Mouse (Mus musculus): ENCODE measurements at regions not wholly inside any gene's neighbourhood (a gene's known extent, or its start where the extent isn't known, plus 50 kb on each side); places are given as distances from the start of the nearest gene placed in this dataset.

GRCm38 (mm10) chr9:87649015-87649978, 81.8 kb downstream of the Tbx18 start:
- DNase-seq (ENCODE audit: low spot score in 2 of 2) = no peak

GRCm38 (mm10) chr9:87648317-87648716, 82.7 kb downstream of the Tbx18 start:
- DNase-seq (ENCODE audit: low spot score in 2 of 2) = no peak

- no peak for DNase-seq (ENCODE audit: low spot score in 2 of 2)
Observed at GRCm38 (mm10) chr9:87645032-87645431, 86.0 kb downstream of the Tbx18 start.

GRCm38 (mm10) chr9:87633863-87634630, 97.0 kb downstream of the Tbx18 start:
- DNase-seq (ENCODE audit: low spot score in 2 of 2) = peak; percentile 22 to 67

GRCm38 (mm10) chr9:87626432-87626831, 104.6 kb downstream of the Tbx18 start:
- DNase-seq (ENCODE audit: low spot score in 2 of 2) = no peak

GRCm38 (mm10) chr9:87618238-87618673, 112.8 kb downstream of the Tbx18 start:
- DNase-seq (ENCODE audit: low spot score in 2 of 2) = no peak

GRCm38 (mm10) chr9:87607878-87608631, 123.0 kb downstream of the Tbx18 start:
- no peak for DNase-seq (ENCODE audit: low spot score in 2 of 2)

GRCm38 (mm10) chr9:87575591-87575990, 155.5 kb downstream of the Tbx18 start:
- no peak for DNase-seq (ENCODE audit: low spot score in 2 of 2)

- DNase-seq (ENCODE audit: low spot score in 2 of 2) = no peak
Observed at GRCm38 (mm10) chr9:87574250-87574864, 156.7 kb downstream of the Tbx18 start.

- no peak for DNase-seq (ENCODE audit: low spot score in 2 of 2)
Observed at GRCm38 (mm10) chr9:87563244-87563643, 167.8 kb downstream of the Tbx18 start.

GRCm38 (mm10) chr9:87562796-87563195, 168.3 kb downstream of the Tbx18 start:
- DNase-seq (ENCODE audit: low spot score in 2 of 2) = no peak

- no peak for DNase-seq (ENCODE audit: low spot score in 2 of 2)
Observed at GRCm38 (mm10) chr9:87557841-87558240, 173.2 kb downstream of the Tbx18 start.

GRCm38 (mm10) chr9:87556953-87557394, 174.1 kb downstream of the Tbx18 start:
- no peak for DNase-seq (ENCODE audit: low spot score in 2 of 2)

GRCm38 (mm10) chr9:87556552-87556951, 174.5 kb downstream of the Tbx18 start:
- no peak for DNase-seq (ENCODE audit: low spot score in 2 of 2)

GRCm38 (mm10) chr9:87533182-87533581, 197.9 kb downstream of the Tbx18 start:
- no peak for DNase-seq (ENCODE audit: low spot score in 2 of 2)

- DNase-seq (ENCODE audit: low spot score in 2 of 2) = no peak
Observed at GRCm38 (mm10) chr9:87529908-87530307, 201.2 kb downstream of the Tbx18 start.

- no peak for DNase-seq (ENCODE audit: low spot score in 2 of 2)
Observed at GRCm38 (mm10) chr9:87524890-87525684, 206.0 kb downstream of the Tbx18 start.

GRCm38 (mm10) chr9:87510683-87511082, 220.4 kb downstream of the Tbx18 start:
- no peak for DNase-seq (ENCODE audit: low spot score in 2 of 2)

- no peak for DNase-seq (ENCODE audit: low spot score in 2 of 2)
Observed at GRCm38 (mm10) chr9:87504673-87505385, 226.2 kb downstream of the Tbx18 start.
